Mouse (Mus musculus): Measurements from ENCODE around the gene Atp6v1b1. TPM values are rescaled to one million over a fixed set of nuclear protein-coding genes. Genes with fewer than 3 reads are reported as not detected.

Gene Atp6v1b1
- polyA plus RNA-seq, 1 experiment from 2014 or later, result not detected

DNA sequence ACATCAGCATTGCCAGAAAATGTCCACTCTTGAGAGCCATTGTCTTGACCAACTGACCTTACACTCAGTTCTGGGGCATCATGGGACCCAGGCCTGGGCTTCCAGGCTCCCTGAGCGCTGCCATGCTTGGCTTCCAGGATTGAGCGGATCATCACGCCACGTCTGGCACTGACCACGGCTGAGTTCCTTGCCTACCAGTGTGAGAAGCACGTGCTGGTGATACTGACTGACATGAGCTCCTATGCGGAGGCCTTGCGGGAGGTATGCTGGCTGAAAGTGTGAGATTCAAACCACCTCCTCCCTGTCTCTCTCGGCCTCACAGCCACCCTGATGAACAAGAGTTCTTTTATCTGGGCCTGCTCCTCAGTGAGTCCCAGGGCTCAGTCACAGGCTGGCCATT, 13.3 kb downstream of the Atp6v1b1 start:
- no peaks in the 10 kb centered on the region for H3K36me3 ChIP-seq (ENCODE audit: control insufficient read depth, insufficient read depth, low read length)
- peaks cover 36% of the 10 kb centered on the region for H3K27me3 ChIP-seq (ENCODE audit: control insufficient read depth, insufficient read depth, low read length)
- ATAC-seq (ENCODE audit: insufficient read depth, low FRiP score, low TSS enrichment) (no peak), DNase-seq (ENCODE audit: low spot score) (no peak)
- H3K27ac ChIP-seq (ENCODE audit: low read depth, low read length), result no peak overlapping the region
- no peaks in the 10 kb centered on the region for H3K4me1 ChIP-seq (ENCODE audit: control insufficient read depth, insufficient read depth, low read length)
- no peak overlapping the region for H3K4me3 ChIP-seq (ENCODE audit: low read depth, low read length)
- WGBS, result 66% methylated on average over 9 of the region's 9 CpGs
- H3K4me2 ChIP-seq (ENCODE audit: low read depth), result no peak overlapping the region
- H3K9ac ChIP-seq (ENCODE audit: low read length), result no peak overlapping the region
- no peaks in the 10 kb centered on the region for H3K9me3 ChIP-seq (ENCODE audit: control insufficient read depth, low read length)

DNA sequence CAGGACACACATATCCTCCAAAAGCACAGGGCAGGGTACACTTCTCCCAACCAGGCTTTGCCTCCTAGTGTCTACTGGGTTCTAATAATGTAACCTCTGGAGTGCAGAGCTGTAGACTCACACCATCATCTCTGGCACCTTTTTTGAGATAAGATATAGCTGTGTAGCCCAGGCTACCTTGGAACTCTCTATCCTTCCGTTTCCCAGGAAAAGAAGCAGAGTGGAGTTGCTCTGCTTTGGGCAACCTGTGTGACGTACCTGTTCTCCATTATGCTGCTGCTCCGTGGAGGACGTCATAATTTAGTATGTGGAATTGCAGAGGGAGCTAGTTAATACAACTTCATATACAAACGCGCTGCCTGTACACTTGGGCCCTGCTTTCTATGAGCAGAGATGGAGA, 19.6 kb downstream of the Atp6v1b1 start, which contains the start of gene Ankrd53:
TSS of gene Ankrd53 (plus strand) at position 301 of the 400 bp plus-strand sequence.
- WGBS, result 17% methylated on average over 6 of the region's 6 CpGs
- no peak for ATAC-seq (ENCODE audit: insufficient read depth, low FRiP score, low TSS enrichment)
- DNase-seq (ENCODE audit: low spot score), result no peak
- Histone ChIP-seq H3K4me3 (ENCODE audit: low read depth, low read length) (peak within 1 kb of the TSS; percentile 15), H3K27ac (ENCODE audit: low read depth, low read length) (no peak within 1 kb of the TSS), H3K36me3 (ENCODE audit: control insufficient read depth, insufficient read depth, low read length) (no peaks in the 10 kb centered on the region), H3K4me2 (ENCODE audit: low read depth) (peak within 1 kb of the TSS; percentile 44), H3K9ac (ENCODE audit: low read length) (no peak within 1 kb of the TSS), H3K9me3 (ENCODE audit: control insufficient read depth, low read length) (no peaks in the 10 kb centered on the region), H3K27me3 (ENCODE audit: control insufficient read depth, insufficient read depth, low read length) (peaks cover 47% of the 10 kb centered on the region), H3K4me1 (ENCODE audit: control insufficient read depth, insufficient read depth, low read length) (peaks cover 6% of the 10 kb centered on the region)

DNA sequence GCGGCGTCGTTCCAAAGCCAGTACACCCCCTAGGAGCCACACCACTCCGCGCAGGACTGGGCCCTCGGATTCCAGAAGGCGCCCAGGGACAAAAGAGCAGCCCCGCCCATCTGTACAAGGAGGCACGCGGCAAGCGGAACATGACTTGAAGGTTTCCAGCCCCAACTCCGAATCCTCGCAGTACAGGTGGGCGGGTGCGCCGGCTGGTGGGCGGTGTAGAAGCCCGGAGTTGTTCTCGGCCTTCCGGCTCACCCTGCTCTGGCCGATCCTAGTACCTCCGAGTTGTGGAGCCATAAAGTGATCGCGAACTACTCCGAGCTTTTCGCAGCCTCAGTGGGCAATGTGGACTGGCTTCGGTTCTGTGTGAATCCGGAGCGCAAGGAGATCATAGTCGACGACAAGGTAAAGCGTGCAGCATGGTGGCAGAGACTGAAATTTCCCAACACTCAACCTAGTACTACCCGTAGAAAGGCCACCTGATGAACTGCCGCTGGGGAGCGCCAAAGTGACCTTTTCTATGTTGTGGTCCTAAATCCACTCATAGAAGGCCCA, 20.2 kb downstream of the Atp6v1b1 start:
- DNase-seq (ENCODE audit: low spot score), result peak; percentile 32
- under 1% methylated on average over 35 of the region's 35 CpGs for WGBS
- Histone ChIP-seq H3K4me1 (ENCODE audit: control insufficient read depth, insufficient read depth, low read length) (peaks cover 6% of the 10 kb centered on the region), H3K36me3 (ENCODE audit: control insufficient read depth, insufficient read depth, low read length) (no peaks in the 10 kb centered on the region), H3K4me3 (ENCODE audit: low read depth, low read length) (peak overlapping the region; percentile 15), H3K4me2 (ENCODE audit: low read depth) (peak overlapping the region; percentile 44), H3K9ac (ENCODE audit: low read length) (no peak overlapping the region), H3K27ac (ENCODE audit: low read depth, low read length) (no peak overlapping the region), H3K27me3 (ENCODE audit: control insufficient read depth, insufficient read depth, low read length) (peaks cover 41% of the 10 kb centered on the region), H3K9me3 (ENCODE audit: control insufficient read depth, low read length) (no peaks in the 10 kb centered on the region)
- ATAC-seq (ENCODE audit: insufficient read depth, low FRiP score, low TSS enrichment), result no peak; the same call in 1 of the 2 replicates

DNA sequence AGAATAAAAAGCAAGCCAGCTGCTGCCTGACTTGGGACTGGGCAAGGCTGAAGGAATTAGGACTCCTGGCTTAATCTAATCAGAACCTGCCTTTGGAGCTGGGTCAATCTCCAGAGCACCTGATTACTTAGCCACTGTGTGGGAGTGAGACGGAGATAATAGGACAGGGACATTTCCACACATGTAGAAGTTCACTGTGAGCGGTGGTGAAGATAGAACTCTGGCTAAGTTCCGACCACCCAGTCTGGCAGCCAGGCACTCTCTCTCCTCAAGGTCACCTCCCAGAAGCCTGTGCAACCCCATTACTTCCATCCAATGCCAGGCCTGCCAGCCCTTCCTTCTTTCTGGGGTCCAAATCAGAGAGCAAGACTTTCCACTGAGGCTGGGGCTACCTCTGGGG, 24.2 kb downstream of the Atp6v1b1 start:
- Histone ChIP-seq H3K4me1 (ENCODE audit: control insufficient read depth, insufficient read depth, low read length) (peaks cover 6% of the 10 kb centered on the region), H3K4me3 (ENCODE audit: low read depth, low read length) (no peak overlapping the region), H3K27ac (ENCODE audit: low read depth, low read length) (no peak overlapping the region), H3K36me3 (ENCODE audit: control insufficient read depth, insufficient read depth, low read length) (peaks cover 2% of the 10 kb centered on the region; the same call in 1 of the 2 replicates), H3K4me2 (ENCODE audit: low read depth) (no peak overlapping the region), H3K9me3 (ENCODE audit: control insufficient read depth, low read length) (no peaks in the 10 kb centered on the region), H3K9ac (ENCODE audit: low read length) (no peak overlapping the region), H3K27me3 (ENCODE audit: control insufficient read depth, insufficient read depth, low read length) (peaks cover 18% of the 10 kb centered on the region)
- ATAC-seq (ENCODE audit: insufficient read depth, low FRiP score, low TSS enrichment), result no peak
- DNase-seq (ENCODE audit: low spot score), result no peak
- WGBS, result 92% methylated on average over 3 of the region's 3 CpGs

DNA sequence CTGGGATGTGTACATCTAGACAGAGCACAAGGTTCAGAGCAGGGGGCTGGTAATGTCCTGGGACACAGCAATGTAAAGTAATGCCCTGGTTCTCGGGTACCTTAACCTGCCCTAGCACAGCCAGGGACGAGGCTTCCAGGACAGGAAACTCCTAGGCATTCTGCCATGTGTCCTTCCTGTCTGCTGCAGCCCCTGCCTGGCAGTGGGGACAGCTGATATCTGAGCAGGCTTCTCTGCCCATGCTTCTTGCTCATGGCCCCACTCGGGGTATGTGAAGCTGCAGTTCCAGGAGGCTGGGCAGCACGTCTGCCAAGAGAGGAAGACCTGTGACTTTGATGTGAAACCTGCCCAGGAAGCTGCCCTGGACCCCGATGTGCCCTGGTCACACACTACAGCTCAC, 25.7 kb downstream of the Atp6v1b1 start:
- ATAC-seq (ENCODE audit: insufficient read depth, low FRiP score, low TSS enrichment) (no peak), DNase-seq (ENCODE audit: low spot score) (no peak)
- Histone ChIP-seq H3K4me2 (ENCODE audit: low read depth) (no peak overlapping the region), H3K36me3 (ENCODE audit: control insufficient read depth, insufficient read depth, low read length) (peaks cover 2% of the 10 kb centered on the region; the same call in 1 of the 2 replicates), H3K27me3 (ENCODE audit: control insufficient read depth, insufficient read depth, low read length) (peaks cover 3% of the 10 kb centered on the region), H3K4me1 (ENCODE audit: control insufficient read depth, insufficient read depth, low read length) (no peaks in the 10 kb centered on the region), H3K4me3 (ENCODE audit: low read depth, low read length) (no peak overlapping the region), H3K27ac (ENCODE audit: low read depth, low read length) (no peak overlapping the region), H3K9ac (ENCODE audit: low read length) (no peak overlapping the region), H3K9me3 (ENCODE audit: control insufficient read depth, low read length) (no peaks in the 10 kb centered on the region)
- whole genome bisulfite sequencing, result 89% methylated on average over 5 of the region's 5 CpGs

DNA sequence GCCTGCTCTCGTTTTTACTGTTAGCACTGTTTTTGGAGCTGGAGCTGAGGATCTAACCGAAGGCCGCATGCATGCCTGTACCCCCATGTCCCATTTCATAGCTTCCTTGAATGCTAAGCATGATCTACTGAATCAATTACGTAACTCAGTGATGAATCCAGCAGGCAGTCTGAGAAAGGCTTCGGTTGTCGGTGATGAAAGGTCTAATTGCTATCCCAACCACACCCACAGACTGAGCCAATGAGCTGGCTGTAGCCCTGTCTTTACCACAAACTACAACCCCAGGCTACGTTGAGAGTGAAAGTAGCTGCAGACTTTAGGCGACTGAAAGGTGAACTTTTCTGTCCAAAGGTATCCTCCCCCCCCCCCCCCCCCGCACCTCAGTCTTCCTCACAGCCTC, 31.3 kb downstream of the Atp6v1b1 start:
- Histone ChIP-seq H3K36me3 (ENCODE audit: control insufficient read depth, insufficient read depth, low read length) (peaks cover 2% of the 10 kb centered on the region; the same call in 1 of the 2 replicates), H3K9ac (ENCODE audit: low read length) (no peak overlapping the region), H3K27ac (ENCODE audit: low read depth, low read length) (no peak overlapping the region), H3K27me3 (ENCODE audit: control insufficient read depth, insufficient read depth, low read length) (no peaks in the 10 kb centered on the region), H3K4me3 (ENCODE audit: low read depth, low read length) (no peak overlapping the region; the same call in 1 of the 2 replicates), H3K9me3 (ENCODE audit: control insufficient read depth, low read length) (no peaks in the 10 kb centered on the region), H3K4me2 (ENCODE audit: low read depth) (peak overlapping the region; percentile 81; the same call in 1 of the 2 replicates), H3K4me1 (ENCODE audit: control insufficient read depth, insufficient read depth, low read length) (peaks cover 11% of the 10 kb centered on the region)
- DNase-seq (ENCODE audit: low spot score) (no peak), ATAC-seq (ENCODE audit: insufficient read depth, low FRiP score, low TSS enrichment) (no peak)
- 59% methylated on average over 8 of the region's 9 CpGs for WGBS

DNA sequence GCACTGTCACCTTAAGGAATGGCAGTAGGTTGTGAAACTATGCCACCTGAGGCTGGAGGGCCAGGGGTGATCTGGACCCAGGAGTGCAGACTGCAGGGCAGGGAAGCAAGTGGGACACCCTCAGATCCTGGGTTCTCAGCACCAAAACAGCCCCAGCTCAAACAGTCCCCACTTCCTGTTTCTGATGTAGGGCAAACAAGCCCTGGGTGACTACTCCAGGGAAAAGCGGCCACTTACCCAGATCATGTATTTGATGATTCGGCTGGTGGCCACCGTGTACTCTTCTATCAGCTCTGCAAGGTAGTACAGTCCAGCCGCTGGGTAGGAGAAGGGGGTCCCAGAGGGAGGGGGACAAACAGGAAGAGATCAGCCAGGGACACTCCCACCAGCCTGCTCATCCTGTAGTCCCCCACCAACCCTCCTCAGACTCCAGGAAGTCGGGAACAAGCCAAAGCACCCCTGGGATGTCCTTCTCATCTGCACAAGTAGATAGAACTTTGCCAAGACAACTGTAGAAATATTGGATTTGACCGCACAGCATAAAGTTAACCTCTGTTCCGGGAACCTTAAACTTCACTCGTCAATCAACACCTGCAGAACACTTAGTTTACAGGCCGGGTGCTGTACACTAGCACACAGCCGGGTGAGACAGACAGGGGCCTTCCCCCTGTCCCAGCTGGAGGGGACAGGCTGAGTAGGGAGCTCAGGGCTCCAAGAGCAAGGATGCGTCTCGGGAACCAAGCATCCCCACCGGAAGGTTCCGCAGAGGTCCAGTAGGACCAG, 32.2 kb downstream of the Atp6v1b1 start:
- DNase-seq (ENCODE audit: low spot score) (peak; percentile 36), ATAC-seq (ENCODE audit: insufficient read depth, low FRiP score, low TSS enrichment) (peak; percentile 32)
- H3K4me1 ChIP-seq (ENCODE audit: control insufficient read depth, insufficient read depth, low read length), result peaks cover 11% of the 10 kb centered on the region
- peaks cover 2% of the 10 kb centered on the region; the same call in 1 of the 2 replicates for H3K36me3 ChIP-seq (ENCODE audit: control insufficient read depth, insufficient read depth, low read length)
- H3K9me3 ChIP-seq (ENCODE audit: control insufficient read depth, low read length), result no peaks in the 10 kb centered on the region
- 2% methylated on average over 14 of the region's 14 CpGs for WGBS
- peak overlapping the region; percentile 92 for H3K9ac ChIP-seq (ENCODE audit: low read length)
- H3K4me2 ChIP-seq (ENCODE audit: low read depth), result peak overlapping the region; percentile 81
- H3K4me3 ChIP-seq (ENCODE audit: low read depth, low read length), result peak overlapping the region; percentile 91
- H3K27ac ChIP-seq (ENCODE audit: low read depth, low read length), result peak overlapping the region; percentile 75
- H3K27me3 ChIP-seq (ENCODE audit: control insufficient read depth, insufficient read depth, low read length), result no peaks in the 10 kb centered on the region

DNA sequence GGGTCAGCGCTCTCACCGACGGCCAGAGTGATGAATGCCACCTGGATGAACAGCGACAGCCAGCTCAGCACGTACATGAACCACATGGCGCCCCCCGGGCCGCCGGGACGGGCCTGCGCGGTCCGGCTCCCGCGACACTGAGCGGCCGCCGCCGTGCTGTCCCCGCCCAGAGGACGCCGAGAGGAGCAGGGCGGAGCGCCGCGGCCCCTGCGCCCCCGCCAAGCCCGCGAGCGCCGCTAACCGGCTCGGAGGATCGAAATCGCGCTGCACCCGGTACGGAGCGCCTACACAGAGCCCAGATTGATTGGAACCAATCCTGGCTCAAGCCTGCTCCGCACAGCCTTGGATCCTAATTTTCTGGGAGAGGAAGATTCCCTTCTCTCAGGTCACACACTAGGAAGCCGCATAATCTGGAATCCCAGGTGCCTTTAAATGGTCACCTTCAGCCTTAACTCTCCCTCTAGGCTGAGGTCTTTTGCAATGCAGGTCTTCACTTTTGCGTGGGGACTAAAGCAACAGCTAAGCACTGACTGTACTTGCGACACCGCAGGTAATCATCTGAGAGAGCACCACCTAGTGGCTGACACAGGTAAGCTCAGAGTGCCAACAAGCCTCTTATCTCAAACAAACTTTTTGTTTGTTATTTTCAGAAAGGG, 33.0 kb downstream of the Atp6v1b1 start, which contains the start of gene Tex261:
TSS of gene Tex261 (minus strand) at position 176 of the 656 bp plus-strand sequence.
- H3K27me3 ChIP-seq (ENCODE audit: control insufficient read depth, insufficient read depth, low read length), result no peaks in the 10 kb centered on the region
- under 1% methylated on average over 43 of the region's 45 CpGs for WGBS
- H3K4me1 ChIP-seq (ENCODE audit: control insufficient read depth, insufficient read depth, low read length), result peaks cover 11% of the 10 kb centered on the region
- peak within 1 kb of the TSS; percentile 75 for H3K27ac ChIP-seq (ENCODE audit: low read depth, low read length)
- DNase-seq (ENCODE audit: low spot score) (peak; percentile 93), ATAC-seq (ENCODE audit: insufficient read depth, low FRiP score, low TSS enrichment) (peak; percentile 90)
- H3K9me3 ChIP-seq (ENCODE audit: control insufficient read depth, low read length), result no peaks in the 10 kb centered on the region
- H3K4me2 ChIP-seq (ENCODE audit: low read depth), result peak within 1 kb of the TSS; percentile 81
- H3K9ac ChIP-seq (ENCODE audit: low read length), result peak within 1 kb of the TSS; percentile 92
- peak within 1 kb of the TSS; percentile 91 for H3K4me3 ChIP-seq (ENCODE audit: low read depth, low read length)
- peaks cover 2% of the 10 kb centered on the region; the same call in 1 of the 2 replicates for H3K36me3 ChIP-seq (ENCODE audit: control insufficient read depth, insufficient read depth, low read length)
